Mouse (Mus musculus) cerebellum, adult (tissue): ENCODE data around the gene Dock6.
A peak's percentile ranks its signal among the peaks of the same experiment; 100 is the strongest.
"Not testable (repeated sequence)": the region's sequence is repeated elsewhere in the genome, so short reads cannot be mapped to it uniquely, and the experiment has no call there.

Source experiments
- ATAC-seq: cut with Nextera tagmentation; 2 replicates; pipeline ENCODE4 v1.9.2; 2017; ENCODE audit warnings: mild to moderate bottlenecking, moderate library complexity, mixed read lengths; ENCODE audit not compliant: insufficient number of reproducible peaks, low FRiP score, low TSS enrichment

The Dock6 gene

DNA sequence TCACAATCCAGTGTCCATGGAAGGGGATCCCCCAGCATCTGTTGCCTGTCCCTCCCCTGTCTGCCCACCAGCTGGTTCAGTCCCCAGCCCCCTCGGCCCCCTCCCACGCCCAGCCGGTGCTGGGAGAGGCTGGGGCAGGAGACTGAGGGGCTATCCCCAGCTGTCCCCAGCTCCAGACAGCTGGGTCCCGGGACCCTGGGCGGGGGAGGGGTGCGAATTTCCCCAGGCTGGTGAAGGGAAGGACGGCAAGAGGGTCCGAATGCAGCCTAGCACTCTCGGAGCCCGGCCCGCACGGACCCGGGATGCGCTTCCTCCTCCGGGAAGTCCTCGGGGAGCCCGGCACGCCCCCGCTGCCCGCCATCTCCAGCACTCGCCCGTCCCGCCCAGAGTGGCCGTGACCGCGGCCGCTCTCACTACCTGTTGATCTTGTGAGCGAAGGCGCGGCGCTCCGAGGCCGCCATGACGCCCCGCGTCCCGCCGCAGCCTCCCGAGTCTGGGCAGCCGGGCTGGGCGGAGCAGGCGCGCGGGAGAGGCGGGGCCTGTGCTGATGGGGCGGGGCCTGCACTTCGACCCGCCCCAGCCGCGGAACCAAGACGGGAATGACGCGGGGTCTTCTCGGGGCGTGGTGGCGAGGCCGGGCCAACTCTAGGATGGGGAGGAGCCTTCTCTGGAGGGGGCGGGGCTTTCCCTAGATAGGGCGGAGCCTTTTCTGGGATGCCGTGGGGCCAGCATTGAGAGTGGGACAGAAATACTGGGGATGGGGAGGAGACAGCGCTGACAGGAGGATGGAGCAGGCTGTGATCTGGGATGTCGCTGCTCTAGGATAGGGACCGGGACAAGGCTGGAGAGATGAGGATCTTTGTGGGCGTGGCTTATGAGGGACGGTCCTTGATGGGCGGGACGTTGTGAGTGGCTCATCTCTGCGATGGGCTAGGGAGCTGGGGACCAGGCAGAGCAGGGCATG lies at the start of gene Dock6:
Gene Dock6, minus strand, starts transcription at position 508 of the 964 bp plus-strand sequence.
- ATAC-seq = peak; percentile 72; the same call in 1 of the 2 replicates

DNA sequence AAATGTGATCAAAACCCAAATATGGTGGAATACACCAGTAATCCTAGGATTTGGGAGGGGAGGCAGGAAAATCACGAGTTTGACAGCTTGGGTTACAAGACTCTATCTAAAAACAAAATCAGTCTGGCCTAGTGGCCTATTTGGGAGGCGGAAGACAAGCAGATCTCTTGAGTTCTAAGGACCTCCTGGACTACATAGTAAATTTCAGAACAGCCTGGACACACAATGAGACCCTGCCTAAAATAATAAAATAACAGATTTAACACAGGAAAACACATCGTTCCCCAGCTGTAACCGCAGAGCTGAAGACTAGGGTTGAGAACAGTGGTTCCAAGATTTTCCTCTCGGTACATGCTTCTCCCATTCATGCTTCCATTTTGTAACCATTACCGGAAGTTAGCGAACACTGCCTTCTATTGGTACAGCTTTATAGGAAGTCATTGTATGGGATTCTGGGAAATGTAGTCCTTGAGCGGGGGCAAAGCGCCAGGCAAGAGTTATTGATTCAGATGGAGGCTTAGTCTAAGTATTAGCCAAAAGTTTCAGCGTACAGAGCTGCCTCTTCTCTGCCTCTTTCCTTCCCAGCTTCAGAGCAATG lies 48.9 kb upstream of the Dock6 start:
- peak; percentile 86 for ATAC-seq

DNA sequence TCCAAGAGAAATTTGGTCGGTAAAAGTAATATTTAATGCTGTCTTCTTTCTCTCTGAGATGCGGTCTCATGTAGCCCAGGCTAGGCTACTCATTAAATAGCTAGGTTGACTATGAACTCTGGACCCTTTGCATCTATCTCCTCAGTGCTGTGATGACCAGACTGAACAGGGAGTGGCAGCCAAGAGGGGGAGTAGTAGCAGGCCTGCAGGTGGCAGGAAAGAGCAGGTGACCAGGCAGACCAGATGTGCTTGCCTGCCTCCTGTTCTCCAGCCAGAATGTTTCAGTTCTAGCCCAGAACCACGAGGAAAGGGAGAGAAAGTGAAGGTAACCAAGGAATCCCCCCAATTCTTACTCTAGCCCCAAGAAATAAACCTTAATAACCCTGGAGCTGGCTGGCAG lies 36.8 kb upstream of the Dock6 start:
- no peak for ATAC-seq

GRCm38 (mm10) chr9:21876601-21877000 lies 24.2 kb upstream of the Dock6 start:
- ATAC-seq = no peak

DNA sequence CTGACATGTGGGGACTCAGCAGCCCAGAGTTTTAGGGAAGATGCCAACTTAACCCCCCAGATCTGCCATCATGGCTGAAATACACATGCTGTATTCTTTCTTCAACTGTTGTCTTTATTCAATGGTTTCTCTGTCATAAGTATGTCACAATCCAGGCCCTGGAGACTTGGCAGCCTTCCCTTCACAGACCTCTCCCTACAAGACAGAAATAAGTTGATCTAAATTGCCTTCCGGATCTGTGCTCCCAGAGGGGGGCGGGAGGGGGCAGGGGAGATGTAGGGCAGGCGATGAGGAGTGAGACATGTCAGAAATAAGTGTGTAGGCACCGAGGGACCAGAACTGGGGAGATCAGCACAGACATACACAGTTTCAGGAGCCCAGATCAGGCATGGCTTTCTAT lies 19.8 kb upstream of the Dock6 start:
- no peak for ATAC-seq

DNA sequence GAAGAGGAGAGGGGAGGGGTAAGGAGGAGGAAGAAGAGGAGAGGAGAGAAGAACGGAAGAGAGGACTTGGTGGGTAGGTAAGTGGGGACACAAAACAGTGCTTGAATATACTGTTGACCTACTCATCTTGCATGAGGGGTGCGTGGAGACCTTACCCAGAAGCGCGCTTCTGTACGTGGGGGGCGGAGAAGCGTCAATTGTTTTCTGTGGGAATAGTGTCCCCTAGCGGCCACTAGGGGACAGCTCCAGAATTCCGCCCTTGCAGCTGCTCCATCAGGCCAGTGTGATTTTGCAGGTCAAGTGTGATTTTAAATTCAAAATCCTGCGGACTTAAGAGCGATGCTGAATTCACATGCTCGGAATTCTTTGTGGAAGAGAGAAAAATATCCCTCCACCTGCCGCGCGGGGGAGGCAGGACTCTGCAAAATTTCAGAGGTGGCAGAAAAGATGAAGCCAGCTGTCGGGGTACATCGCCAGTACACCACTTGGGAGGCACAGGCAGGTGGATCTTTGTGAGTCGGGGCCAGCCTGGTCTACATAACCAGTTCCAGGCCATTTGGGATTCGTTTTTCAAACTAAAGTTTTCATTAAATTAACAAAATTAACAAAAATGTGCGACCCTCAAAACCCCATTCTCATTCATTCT lies 18.6 kb upstream of the Dock6 start:
- ATAC-seq = peak; percentile 70; the same call in 1 of the 2 replicates

- ATAC-seq = not testable (repeated sequence)
These were observed 16.9 kb upstream of the Dock6 start for GRCm38 (mm10) chr9:21869290-21869689.

DNA sequence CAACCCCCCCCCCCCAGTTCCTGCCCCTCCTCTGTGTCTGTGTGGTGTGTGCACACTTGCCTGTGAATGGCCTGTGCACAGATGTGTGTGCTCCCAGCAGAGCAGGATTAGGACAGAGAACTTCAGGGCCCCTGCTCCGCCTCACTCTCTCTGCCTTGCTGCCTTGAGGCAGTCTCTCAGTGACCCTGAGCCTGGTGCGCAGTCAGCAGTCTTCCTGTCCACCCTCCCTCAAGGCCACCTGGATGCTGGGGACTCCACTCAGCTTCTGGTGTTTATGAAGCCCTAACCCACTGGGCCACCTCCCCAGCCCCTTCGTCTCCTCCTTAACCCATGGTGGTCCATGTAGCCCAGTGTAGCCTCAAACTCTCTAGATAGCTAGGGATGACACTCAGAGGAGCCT lies 15.3 kb upstream of the Dock6 start:
- no peak for ATAC-seq

DNA sequence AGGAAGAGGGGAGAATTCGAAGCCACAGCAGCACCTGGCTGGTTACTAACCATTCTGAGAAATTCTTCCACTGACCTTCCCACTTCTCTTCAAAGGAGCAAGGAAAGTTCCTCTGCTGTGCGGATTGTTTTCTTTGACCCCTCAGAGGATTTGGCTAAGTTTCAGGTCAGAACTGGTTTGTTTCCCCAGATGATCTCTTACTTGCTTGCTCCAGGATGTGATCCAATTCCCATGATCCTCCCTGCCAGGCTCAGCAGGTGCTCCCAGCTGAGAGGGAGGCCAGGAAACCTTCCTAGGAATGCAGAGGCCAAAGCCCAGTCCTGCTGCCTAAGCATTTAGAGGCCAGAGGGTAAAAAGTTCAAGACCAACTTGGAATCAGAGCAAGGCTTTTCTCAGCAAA lies 14.2 kb upstream of the Dock6 start:
- no peak for ATAC-seq

DNA sequence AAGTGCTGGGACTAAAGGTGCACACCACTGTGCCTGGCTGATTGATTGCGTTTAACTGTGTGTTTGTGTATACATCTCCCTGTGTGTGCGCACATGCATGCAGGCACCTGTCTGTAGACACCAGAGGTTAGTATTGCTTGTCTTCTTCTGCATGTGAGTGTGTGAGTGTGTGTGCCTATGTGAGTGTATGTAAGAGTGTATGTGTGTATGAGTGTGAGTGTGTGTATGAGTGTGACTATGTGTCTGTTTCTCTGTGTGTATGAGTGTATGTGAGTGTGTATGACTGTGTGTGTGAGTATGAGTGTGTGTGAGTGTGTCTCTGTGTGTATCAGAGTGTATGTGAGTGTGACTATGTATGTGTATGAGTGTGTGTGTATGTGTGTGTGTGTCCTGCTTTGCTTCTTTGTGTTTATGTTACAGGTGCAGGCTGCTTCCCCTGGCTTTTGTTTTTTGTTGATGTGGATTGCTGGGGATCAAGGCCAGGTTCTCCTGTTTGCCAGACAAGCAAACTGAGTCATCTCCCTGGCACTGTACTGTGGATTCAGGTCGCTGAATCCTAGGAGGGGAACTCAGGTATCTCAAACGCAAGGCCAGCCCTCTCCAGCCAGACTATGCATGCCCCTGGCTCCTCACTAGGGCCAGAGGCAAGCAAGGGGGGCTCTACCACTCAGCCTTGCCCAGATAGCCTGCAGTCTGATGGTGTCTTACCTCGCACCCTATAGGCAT lies 13.4 kb upstream of the Dock6 start:
- ATAC-seq = no peak

DNA sequence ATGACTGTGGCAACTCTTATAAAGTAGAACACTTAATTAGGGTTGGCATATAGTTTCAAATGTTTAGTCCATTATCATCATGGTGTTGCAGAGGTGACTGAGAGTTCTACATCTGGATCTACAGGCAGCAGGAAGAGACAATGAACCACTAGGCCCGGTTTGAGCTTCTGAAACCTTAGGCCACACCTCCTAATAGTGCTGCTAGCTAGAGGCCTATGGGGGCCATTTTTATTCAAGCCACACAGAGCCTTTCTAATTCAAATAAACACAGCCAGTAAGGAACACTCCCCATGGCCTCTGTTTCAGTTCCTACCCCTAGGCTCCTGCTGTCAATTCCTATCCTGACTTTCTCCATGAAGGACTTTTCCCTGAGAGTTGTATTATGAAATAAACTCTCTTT lies 9.7 kb upstream of the Dock6 start:
- ATAC-seq = no peak

DNA sequence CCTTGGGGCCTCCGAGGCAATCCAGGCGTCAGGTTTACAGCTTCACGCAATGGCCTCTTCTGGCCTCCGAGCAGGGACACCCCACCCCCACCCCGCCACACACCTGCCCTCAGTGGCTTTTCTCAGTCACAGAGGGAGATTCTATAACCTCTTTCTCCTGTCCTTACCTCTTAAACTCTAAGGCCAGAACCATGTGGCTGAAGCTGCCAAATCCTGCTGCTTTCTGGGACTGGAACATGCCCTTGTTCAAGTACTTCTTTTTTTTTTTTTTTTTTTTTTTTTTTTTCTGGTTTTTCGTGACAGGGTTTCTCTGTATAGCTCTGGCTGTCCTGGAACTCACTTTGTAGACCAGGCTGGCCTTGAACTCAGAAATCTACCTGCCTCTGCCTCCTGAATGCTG lies 7.9 kb upstream of the Dock6 start:
- not testable (repeated sequence) for ATAC-seq

DNA sequence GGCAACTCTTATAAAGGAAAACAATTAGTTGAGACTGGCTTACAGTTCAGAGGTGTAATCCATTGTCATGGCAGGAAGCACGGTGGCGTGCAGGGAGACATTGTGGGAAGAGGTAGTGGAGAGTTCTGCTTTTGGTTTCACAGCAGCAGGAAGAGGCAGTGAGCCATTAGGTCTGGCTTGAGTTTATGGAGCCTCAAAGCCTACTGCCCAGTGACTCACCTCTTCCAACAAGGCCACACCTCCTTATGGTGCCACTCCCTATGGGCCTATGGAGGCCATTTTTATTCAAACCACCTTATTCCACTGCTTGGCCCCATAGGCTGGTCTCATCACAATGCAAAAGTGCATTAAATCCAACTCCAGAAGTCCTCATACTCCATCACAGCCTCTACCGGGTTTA lies 7.2 kb upstream of the Dock6 start:
- ATAC-seq = no peak

DNA sequence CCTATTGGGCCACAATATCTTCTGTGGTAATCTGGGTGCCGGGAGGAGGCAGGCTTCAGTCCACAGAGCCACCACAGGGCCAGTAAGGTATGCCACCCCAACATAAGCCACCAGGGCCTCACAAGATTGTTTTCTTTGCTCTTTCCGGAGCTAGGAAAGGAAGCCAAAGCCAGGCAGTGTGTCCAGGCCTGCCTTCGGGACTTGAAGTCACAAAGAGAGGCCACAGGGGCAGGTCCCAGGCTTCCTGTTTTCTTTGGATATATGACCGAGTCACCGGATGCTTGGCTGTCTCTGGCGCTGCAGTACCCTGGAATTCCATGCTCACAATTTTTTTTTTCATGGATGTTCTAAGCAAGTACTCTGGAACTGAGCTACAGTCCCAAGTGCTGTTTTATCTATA lies 5.6 kb upstream of the Dock6 start:
- ATAC-seq = no peak

- ATAC-seq = no peak
These were observed 5.1 kb upstream of the Dock6 start for GRCm38 (mm10) chr9:21857501-21857900.

GRCm38 (mm10) chr9:21854894-21855293 lies 2.5 kb upstream of the Dock6 start:
- no peak for ATAC-seq

DNA sequence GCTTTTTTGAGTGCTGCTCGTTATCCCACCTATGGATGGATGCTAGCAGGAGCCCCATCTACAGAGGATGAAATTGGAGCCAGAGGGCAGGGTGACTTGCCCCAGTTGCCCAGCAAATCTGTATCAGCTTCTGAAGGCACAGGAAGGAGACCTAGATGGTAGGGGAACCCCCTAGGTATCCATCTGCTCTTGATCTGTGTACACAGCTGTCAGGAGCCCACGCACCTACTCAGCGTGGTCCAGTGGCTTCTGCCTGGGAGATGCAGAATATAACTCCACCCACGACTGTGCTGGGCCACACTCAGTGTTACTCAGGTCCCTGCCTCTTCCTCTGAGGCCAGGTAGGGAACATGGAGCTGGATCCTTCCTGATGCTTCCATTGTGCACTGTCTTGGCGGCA lies 1.5 kb upstream of the Dock6 start:
- no peak for ATAC-seq

GRCm38 (mm10) chr9:21851084-21851483 lies 1.4 kb downstream of the Dock6 start:
- ATAC-seq = no peak

DNA sequence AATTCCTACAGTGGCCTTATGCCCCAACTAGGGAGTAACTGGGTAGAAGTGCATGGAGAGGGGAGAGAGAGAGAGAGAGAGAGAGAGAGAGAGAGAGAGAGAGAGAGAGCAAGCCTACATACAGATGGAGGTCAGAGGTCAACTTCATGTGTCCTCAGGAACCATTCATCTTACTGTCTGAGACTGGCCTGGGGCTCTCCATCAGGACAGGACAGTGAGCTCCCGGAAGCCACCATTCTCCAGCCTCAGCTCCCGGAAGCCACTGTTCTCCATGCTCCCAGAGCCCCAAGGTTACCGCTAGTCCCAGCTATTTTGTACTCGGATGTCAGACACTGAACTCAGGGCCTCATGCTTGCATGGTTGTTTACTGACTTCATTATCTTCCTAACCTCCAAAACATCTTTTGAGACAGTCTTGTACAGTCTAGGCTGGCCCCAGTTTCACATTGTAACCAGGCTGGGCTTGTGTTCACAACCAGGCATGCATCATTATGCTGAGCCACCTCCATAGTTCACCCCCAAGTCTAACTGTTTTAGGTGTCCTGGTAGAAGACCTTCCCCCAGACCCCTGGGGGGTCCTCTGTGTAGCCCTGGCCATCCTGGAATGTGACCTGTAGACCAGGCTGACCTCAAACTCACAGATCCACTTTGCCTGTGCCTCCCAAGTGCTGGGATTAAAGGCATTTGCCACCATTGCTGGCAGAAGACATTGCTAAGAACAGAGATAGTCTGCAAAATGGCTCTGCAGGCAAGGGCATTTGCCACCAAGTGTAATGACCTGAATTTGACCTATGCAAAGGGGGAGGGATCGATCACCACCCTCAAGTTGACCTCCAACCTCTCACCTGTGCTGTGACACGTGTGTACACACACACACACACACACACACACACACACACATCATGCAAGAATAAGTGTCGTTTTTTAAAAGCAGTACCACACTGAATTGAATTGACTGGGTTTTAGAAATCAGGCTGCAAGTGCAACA lies 2.5 kb downstream of the Dock6 start:
- no peak for ATAC-seq
